Mouse (Mus musculus) gastrocnemius, postnatal 10 days (tissue): Measurements from ENCODE around the gene Ror2. TPM values are rescaled to one million over a fixed set of nuclear protein-coding genes. Genes with fewer than 3 reads are reported as not detected.
A peak's percentile ranks its signal among the peaks of the same experiment; 100 is the strongest.
"Not testable (repeated sequence)": the region's sequence is repeated elsewhere in the genome, so short reads cannot be mapped to it uniquely, and the experiment has no call there.

Source experiments
- DNase-seq: peaks from one replicate; pipeline ENCODE4 v3.0.0; 2021; ENCODE audit warnings: mixed read lengths
- long read RNA-seq, 2 experiments: library from polyadenylated mRNA; stranded (forward); transcript quantifications; one replicate each; pipeline ENCODE4 v2.0.0; 2021
- total RNA-seq, 2 experiments: library from RNA; stranded (reverse); gene quantifications; 2 replicates each; pipeline ENCODE4 v1.2.3; 2021

Gene Ror2
- 1 to 10 TPM; 3.3 to 4.6 TPM for total RNA-seq
- long read RNA-seq, experiment 1, transcript Ror2-201 (9 exons, 3,985 nt), result major isoform, 7 of 8 reads
- long read RNA-seq, experiment 1, partial matches to known transcripts, result 0 of 8 reads
- long read RNA-seq, experiment 1, other reads (novel, unspliced or antisense), result 1 of 8 reads
- long read RNA-seq, experiment 2, partial matches to known transcripts, result 1 of 6 reads
- long read RNA-seq, experiment 2, other reads (novel, unspliced or antisense), result 2 of 6 reads

DNA sequence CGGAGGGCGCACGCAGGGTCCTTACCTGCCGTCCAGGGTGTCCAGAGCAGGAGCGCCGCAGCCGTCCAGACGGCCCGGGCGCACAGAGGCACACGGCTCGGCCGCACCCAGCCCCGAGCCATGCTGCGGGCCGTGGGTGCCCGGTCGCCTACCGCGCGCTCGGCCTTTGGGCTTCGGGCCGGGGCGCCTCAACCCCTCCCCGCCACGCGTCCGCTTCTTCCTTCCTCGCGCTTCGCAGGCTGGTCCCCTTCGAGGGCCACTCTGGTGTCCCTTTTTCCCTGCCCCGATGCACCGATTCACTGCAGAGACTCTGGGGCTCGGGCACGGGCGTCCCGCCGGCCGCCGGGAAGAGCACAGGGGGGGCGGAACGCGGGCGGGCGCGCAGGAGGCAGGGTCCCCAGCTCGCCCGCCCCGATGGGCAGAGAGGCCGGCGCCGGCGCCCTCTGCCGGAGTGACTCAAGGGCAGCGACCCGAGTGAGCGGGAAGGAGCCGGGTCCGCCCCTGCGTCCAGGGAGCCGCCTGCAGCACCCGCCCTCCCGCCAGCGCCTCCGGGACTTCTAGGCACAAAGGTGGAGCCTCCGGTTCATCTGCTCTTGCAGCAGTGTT lies at the start of gene Ror2:
Gene Ror2, minus strand, starts transcription at position 369 of the 606 bp plus-strand sequence.
- peak; percentile 76 for DNase-seq

- no peak for DNase-seq
These were observed 47.8 kb upstream of the Ror2 start for GRCm38 (mm10) chr13:53333769-53334168.

DNA sequence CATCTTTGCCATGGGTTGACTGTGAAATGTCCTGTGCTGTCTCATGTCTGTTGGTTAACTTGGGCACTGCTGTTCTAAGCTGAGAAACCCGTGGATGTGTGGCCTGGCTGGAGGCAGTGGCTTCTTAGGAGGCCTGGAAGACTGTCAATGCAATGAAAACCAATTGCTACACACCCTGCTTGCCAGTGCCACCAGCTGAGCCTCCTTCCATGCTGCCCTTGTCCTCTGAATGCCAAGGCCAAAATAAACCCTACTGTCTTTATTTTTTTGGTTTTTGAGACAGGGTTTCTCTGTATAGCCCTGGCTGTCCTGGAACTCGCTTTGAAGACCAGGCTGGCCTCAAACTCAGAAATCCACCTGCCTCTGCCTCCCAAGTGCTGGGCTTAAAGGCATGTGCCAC lies 44.3 kb upstream of the Ror2 start:
- no peak for DNase-seq

- DNase-seq, result no peak
These were observed 39.6 kb upstream of the Ror2 start for GRCm38 (mm10) chr13:53325531-53325930.

DNA sequence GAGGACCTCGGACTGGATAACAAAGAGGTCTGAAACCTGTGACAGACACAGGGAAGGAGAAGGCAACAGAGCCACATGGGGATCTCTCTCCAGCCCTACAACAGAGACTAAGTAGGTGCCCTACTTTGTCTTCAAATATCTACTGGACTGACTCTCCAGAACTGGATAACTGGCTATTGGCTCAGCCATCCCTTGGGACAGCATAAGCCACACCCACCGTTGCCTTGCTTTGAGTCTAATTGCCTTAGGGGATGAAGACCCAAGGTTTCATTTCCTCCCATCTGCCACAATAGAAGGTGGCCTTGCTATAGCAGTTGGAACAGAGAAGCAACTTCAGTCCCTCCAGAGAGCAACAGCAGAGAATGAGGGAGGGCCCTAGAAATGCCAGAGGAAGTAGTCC lies 37.7 kb upstream of the Ror2 start:
- DNase-seq, result no peak

- no peak for DNase-seq
These were observed 35.0 kb upstream of the Ror2 start for GRCm38 (mm10) chr13:53320899-53321298.

GRCm38 (mm10) chr13:53316515-53317295 lies 30.8 kb upstream of the Ror2 start:
- no peak for DNase-seq

DNA sequence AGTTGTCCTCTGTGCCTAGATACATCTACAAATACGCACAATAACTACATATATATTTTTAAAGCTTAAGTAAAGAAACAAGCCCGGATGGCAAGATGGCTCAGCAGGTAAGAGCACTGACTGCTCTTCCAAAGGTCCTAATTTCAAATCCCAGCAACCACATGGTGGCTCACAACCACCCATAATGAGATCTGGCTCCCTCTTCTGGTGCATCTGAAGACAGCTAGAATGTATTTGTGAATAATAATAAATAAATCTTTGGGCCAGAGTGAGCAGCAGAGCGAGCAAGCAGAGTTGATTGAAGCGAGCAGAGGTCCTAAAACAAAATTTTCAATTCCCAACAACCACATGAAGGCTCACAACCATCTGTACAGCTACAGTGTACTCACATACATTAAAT lies 29.8 kb upstream of the Ror2 start:
- not testable (repeated sequence) for DNase-seq

GRCm38 (mm10) chr13:53310442-53310841 lies 24.5 kb upstream of the Ror2 start:
- no peak for DNase-seq

DNA sequence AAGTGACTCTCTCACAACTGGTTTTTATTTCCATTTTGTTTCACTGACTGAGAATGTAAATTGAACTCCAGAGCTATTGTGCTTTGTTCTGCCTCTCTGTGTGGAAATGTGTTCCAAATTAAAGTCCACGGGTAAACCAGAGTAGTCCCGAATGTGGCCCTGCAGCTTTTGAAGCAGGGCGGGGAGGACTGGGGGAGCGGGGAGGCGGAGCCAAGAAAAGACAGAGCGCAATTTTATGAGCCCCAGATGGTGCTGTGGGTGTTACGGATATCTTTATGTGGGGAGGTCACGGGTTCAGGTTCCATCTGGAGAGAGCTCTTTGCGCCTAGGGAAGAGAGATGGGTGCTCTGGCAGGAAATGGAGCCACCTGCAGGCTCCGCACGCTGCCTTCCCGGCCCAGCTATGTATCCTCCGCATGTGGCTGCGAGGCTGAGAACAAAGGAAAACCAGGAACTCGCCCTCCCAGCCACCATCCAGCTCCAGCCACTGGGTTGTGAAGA lies 23.8 kb upstream of the Ror2 start:
- peak; percentile 24 for DNase-seq

DNA sequence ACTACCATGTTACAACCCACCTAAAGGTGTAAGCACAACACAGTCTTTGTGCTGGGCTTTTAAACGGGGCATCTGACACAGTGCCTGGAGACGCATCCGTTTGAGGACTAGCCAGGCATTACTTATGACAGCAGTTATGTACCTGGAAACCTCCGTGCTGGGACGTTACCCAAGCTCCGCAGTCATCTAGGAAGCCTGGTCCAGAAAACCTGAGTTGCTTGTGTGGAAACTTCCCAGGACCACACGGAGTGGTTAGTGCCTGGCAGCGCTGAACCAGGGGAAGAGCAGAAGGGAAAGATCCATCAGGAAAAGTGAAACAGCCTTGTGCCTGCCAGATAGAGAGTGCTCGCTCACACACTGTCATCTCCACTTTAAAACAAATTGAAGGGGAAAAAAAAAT lies 23.2 kb upstream of the Ror2 start:
- DNase-seq, result peak; percentile 13

- DNase-seq, result no peak
These were observed 20.9 kb upstream of the Ror2 start for GRCm38 (mm10) chr13:53306836-53307235.

DNA sequence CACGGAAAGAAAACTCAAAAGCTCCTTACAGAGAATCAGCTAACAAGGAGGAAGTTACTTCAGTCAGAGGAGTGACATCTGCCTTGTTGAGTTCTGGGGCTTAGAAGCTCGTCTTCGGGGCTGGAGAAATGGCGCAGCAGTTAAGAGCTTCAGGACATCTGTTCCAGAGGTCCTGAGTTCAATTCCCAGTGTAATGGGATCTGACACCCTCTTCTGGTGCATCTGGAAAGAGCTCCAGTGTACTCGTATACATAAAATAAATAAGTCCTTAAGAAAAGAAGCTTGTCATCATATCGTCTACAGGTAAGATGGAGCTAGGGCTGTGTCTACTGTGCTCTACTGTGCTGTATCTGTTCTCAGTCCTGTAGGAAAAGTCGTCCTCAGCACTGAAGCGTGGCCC lies 19.3 kb upstream of the Ror2 start:
- no peak for DNase-seq

DNA sequence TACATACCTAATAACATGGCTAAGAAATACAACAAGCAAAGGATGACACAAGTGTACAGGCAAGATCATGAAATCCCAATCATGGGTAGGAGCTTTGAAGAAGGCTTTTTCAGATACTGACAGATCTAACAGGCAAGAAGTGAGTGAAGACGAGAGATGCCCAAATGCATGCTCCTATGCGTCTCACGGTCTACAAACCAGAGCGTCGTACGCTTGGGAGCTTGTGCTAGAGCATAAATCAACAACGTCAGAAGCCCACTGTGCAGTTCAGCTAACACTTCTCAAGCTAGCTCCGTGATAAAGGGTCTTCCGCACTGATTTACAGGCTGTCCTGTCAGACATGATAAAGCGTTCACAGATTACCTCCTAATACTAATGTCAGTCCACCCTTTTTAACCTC lies 16.8 kb upstream of the Ror2 start:
- no peak for DNase-seq

- DNase-seq, result no peak
These were observed 7.1 kb upstream of the Ror2 start for GRCm38 (mm10) chr13:53293065-53293464.

DNA sequence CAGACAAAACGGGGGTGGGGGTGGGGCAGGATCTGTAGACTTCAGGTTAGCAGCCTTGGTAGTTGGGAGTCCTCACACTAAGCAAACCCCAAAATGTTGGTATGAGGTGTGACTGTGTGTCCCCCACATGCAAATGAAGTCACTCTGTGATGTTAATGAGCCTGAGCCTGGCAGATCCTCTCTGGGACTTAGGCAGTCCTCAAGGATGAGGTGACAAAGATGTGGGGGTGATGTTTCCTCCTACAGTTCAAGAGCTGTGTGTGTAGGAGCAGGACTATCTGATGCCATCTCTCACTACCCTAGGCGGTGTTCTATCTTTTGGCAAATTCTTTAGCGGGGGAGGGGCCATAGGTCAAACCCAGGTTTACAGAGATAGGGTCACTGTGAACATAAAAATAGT lies 6.3 kb upstream of the Ror2 start:
- DNase-seq, result no peak

GRCm38 (mm10) chr13:53285261-53285755 lies 616 bp downstream of the Ror2 start:
- peak; percentile 59 for DNase-seq

GRCm38 (mm10) chr13:53284740-53285191 lies 1.2 kb downstream of the Ror2 start:
- peak; percentile 20 for DNase-seq

DNA sequence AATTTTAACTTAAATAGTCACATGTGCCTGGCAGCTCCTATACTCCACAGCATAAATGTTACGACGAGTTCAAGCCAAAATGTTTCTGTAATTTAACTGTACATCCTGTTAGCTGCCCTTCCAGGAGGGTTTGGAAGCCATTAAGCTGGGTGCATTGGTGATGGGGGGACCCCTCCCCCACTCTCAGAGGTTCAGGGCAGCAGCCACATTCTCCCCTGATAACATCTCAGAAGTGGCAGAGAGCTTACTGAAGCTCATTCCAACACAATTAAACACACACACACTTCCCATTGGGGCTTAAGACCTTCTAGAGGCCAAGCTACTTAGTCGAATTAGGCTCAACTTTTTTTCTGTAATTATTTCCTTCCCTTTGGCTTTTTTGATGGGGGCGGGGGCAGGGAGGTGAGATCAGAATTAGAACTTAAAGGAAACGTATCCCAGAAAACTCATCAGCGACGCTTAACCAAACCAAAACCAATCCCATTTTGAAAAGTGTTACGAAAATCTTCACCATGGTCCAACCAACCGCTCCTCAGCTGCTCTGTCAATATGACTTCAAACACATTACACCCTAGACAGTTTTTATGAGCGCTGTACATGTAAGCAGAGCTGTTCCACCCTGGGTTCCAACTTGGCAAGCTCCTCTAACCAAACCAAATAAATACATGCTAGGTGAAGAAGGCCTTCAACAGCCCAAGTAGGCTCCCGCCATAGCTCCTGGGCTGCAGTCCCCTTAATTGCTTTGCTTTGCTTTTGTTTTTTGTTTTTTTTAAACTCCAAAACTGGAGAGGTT lies 4.1 kb downstream of the Ror2 start:
- DNase-seq, result no peak

DNA sequence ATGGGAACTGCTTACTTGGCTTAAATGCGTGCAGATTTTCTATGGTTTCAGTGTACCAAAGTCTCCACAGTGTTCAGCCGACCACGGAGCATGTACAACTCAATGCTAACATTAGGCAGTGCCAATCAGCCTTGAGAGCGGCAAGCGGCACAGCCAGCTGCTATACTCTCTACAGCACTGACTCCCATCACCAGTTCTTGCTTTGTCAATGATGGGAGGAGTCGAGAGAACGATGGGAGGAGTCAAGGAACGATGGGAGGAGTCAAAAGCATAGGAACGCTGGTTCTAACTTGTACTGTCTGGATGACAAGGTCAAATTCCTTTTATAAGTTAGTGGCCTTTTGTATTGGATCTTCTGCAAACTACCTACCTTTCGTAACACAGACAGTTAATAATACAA lies 7.0 kb downstream of the Ror2 start:
- DNase-seq, result no peak

GRCm38 (mm10) chr13:53276381-53276780 lies 9.5 kb downstream of the Ror2 start:
- DNase-seq, result no peak

DNA sequence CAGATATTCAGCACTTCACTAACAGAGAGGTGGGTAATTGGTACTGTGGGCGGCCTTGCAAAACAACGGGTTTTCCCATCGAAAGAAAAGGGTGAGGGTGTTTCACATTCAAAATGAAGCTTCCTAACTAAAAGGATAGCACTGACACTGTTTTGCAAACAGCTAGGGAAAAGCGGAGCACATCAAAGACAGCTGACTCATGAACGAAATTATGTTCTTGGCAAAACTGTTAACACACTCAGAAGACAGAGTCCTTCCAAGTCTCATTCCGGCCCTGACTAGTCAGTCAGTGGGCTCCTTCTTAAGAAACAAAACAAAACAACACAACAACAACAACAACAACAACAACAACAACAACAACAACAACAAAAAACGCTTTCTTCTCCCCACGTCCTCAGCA lies 10.1 kb downstream of the Ror2 start:
- DNase-seq, result no peak
